Mouse (Mus musculus): ENCODE results near the gene Arhgap17. TPM values are rescaled to one million over a fixed set of nuclear protein-coding genes. Genes with fewer than 3 reads are reported as not detected.

Gene Arhgap17
- total RNA-seq (2014; rRNA removed) (4.8 and 12.1 TPM in 2 replicates), polyA plus RNA-seq (2015; fragmentation: Nextera tagmentation; extraction: Ambion mirVana) (5.3 and 6.3 TPM in 2 replicates)

DNA sequence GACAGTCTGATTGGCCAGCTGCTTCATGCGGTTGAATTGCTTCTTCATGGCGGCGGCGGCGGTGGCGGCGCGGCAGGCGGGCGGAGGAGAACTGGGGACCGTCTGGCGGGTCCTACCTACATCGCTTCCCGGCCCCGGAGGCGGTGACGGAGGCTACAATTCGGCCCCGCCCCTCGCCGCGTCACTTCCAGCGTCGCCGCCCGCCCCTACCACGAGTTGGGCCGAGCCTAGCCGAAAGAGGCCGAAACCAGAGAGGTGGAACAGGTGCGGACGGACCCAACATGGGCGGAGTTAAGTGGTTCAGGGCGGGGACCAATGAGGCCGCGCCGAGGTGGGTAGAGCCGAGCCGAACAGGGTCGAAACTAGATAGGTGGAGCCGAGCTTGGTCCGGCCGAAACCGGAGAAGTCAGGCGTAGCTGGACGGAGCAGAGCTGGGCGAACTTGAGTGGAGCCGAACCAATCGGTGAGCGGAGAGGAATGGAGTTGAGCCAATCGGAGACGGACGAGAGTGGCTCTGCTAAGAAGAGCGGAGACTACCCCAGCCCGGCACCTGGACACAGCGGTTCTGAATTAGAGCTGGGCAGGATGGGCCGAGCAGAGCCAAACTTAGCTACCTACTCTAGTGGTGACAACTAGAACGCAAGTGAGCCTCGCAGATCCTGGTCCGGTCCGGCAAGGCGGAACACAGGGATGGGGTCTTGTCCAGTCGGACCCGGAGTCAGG lies at the start of gene Arhgap17, which contains the start of gene Lcmt1:
Arhgap17 (minus strand) TSS at position 157 of the 723 bp plus-strand sequence.
Lcmt1 (plus strand) TSS at position 26 of the 723 bp plus-strand sequence.
- H3K36me3 ChIP-seq (ENCODE audit: insufficient read depth, low read length) = no peaks in the 10 kb centered on the region
- no peaks in the 10 kb centered on the region; the same call in 1 of the 2 replicates for H3K4me1 ChIP-seq (ENCODE audit: insufficient read depth, low read length)
- peak within 1 kb of the TSS; percentile 57 for H3K27ac ChIP-seq (ENCODE audit: low read depth, low read length)
- peak within 1 kb of the TSS; percentile 75 for H3K4me3 ChIP-seq (ENCODE audit: low read depth, low read length)
- no peaks in the 10 kb centered on the region for H3K9me3 ChIP-seq (ENCODE audit: low read length)
- peak within 1 kb of the TSS; percentile 90 for H3K4me2 ChIP-seq (ENCODE audit: low read depth, low read length, poor library complexity, severe bottlenecking)
- peak; percentile 96 for DNase-seq (ENCODE audit: low spot score)
- ATAC-seq (ENCODE audit: low FRiP score) = peak; percentile 96
- no peaks in the 10 kb centered on the region for H3K27me3 ChIP-seq (ENCODE audit: insufficient read depth, low read length)
- under 1% methylated on average over 55 of the region's 64 CpGs for WGBS
- no peak for TF ChIP-seq CTCF (IDR thresholded peaks at IDR 0.05)
- peak within 1 kb of the TSS; percentile 75 for H3K9ac ChIP-seq (replicated peaks; ENCODE audit: low read length, poor library complexity, severe bottlenecking)

DNA sequence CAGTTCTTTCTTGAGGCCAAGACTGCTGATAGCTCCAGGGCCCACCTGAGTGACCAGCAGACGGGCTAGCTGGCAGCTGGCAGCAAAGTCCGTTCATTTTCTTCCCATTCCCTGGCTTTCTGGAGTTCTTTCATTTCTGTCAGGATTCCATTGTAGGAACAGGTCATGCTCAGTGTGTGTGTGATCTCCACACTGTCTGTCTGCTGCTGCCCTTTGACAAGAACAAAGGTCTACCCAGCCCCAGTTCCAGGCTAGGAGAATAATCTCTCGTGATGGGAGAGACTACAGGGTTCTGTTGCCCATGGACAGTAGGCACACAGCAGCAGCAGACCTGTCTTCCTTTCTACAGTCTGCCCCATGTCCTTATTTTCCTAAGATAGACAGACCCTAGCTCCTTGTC lies 47.9 kb upstream of the Arhgap17 start:
- WGBS = 80% methylated on average over 3 of the region's 3 CpGs
- H3K4me2 ChIP-seq (ENCODE audit: low read depth, low read length, poor library complexity, severe bottlenecking) = no peak overlapping the region
- no peak for ATAC-seq (ENCODE audit: low FRiP score)

GRCm38 (mm10) chr7:123416803-123417202 lies 47.1 kb upstream of the Arhgap17 start:
- H3K36me3 ChIP-seq (ENCODE audit: insufficient read depth, low read length) = peaks cover 39% of the 10 kb centered on the region
- DNase-seq (ENCODE audit: low spot score) (no peak), ATAC-seq (ENCODE audit: low FRiP score) (no peak)
- no peak overlapping the region for H3K4me2 ChIP-seq (ENCODE audit: low read depth, low read length, poor library complexity, severe bottlenecking)
- H3K4me3 ChIP-seq (ENCODE audit: low read depth, low read length) = no peak overlapping the region
- H3K9me3 ChIP-seq (ENCODE audit: low read length) = no peaks in the 10 kb centered on the region
- no peak overlapping the region for H3K9ac ChIP-seq (replicated peaks; ENCODE audit: low read length, poor library complexity, severe bottlenecking)
- no peaks in the 10 kb centered on the region for H3K27me3 ChIP-seq (ENCODE audit: insufficient read depth, low read length)
- no peak overlapping the region for H3K27ac ChIP-seq (ENCODE audit: low read depth, low read length)
- no peak for TF ChIP-seq CTCF (IDR thresholded peaks at IDR 0.05)
- WGBS = 81% methylated on average over 4 of the region's 4 CpGs
- no peaks in the 10 kb centered on the region for H3K4me1 ChIP-seq (ENCODE audit: insufficient read depth, low read length)

More for the DNA sequence above, 47.9 kb upstream of the Arhgap17 start:
- Histone ChIP-seq H3K27ac (ENCODE audit: low read depth, low read length) (no peak overlapping the region), H3K4me3 (ENCODE audit: low read depth, low read length) (no peak overlapping the region), H3K9ac (replicated peaks; ENCODE audit: low read length, poor library complexity, severe bottlenecking) (no peak overlapping the region), H3K9me3 (ENCODE audit: low read length) (no peaks in the 10 kb centered on the region), H3K27me3 (ENCODE audit: insufficient read depth, low read length) (no peaks in the 10 kb centered on the region), H3K36me3 (ENCODE audit: insufficient read depth, low read length) (peaks cover 43% of the 10 kb centered on the region), H3K4me1 (ENCODE audit: insufficient read depth, low read length) (no peaks in the 10 kb centered on the region)
- no peak for TF ChIP-seq CTCF (IDR thresholded peaks at IDR 0.05)
- DNase-seq (ENCODE audit: low spot score) = no peak

GRCm38 (mm10) chr7:123412143-123412542 lies 42.4 kb upstream of the Arhgap17 start:
- no peaks in the 10 kb centered on the region for H3K9me3 ChIP-seq (ENCODE audit: low read length)
- H3K9ac ChIP-seq (replicated peaks; ENCODE audit: low read length, poor library complexity, severe bottlenecking) = no peak overlapping the region
- H3K4me1 ChIP-seq (ENCODE audit: insufficient read depth, low read length) = no peaks in the 10 kb centered on the region
- no peak for TF ChIP-seq CTCF (IDR thresholded peaks at IDR 0.05)
- ATAC-seq (ENCODE audit: low FRiP score) = no peak
- H3K4me3 ChIP-seq (ENCODE audit: low read depth, low read length) = no peak overlapping the region
- 79% methylated on average over 3 of the region's 3 CpGs for WGBS
- H3K27ac ChIP-seq (ENCODE audit: low read depth, low read length) = no peak overlapping the region
- no peak overlapping the region for H3K4me2 ChIP-seq (ENCODE audit: low read depth, low read length, poor library complexity, severe bottlenecking)
- H3K27me3 ChIP-seq (ENCODE audit: insufficient read depth, low read length) = no peaks in the 10 kb centered on the region
- peaks cover 19% of the 10 kb centered on the region for H3K36me3 ChIP-seq (ENCODE audit: insufficient read depth, low read length)
- DNase-seq (ENCODE audit: low spot score) = peak; percentile 17

DNA sequence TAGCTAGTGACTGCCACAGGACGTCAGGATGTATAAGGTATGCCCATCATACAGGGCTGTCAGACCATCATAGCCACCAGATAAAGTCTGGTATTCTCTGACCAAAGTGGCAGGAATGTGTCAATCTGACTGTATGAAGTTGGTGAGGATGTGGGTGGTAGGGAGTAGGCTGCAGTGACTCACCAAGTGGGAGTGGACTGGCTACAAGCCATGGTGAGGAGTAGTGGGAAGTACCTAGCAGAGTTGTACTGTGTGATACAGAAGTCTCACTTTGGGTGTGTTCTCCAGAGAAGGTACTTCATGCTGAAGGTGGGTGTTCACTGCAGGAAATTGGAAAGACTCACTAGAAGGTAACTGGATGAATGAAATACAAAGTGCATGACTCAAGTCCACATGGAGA lies 41.4 kb upstream of the Arhgap17 start:
- Histone ChIP-seq H3K9ac (replicated peaks; ENCODE audit: low read length, poor library complexity, severe bottlenecking) (no peak overlapping the region), H3K36me3 (ENCODE audit: insufficient read depth, low read length) (peaks cover 22% of the 10 kb centered on the region), H3K4me3 (ENCODE audit: low read depth, low read length) (no peak overlapping the region), H3K27ac (ENCODE audit: low read depth, low read length) (no peak overlapping the region), H3K9me3 (ENCODE audit: low read length) (no peaks in the 10 kb centered on the region), H3K4me2 (ENCODE audit: low read depth, low read length, poor library complexity, severe bottlenecking) (no peak overlapping the region), H3K27me3 (ENCODE audit: insufficient read depth, low read length) (no peaks in the 10 kb centered on the region), H3K4me1 (ENCODE audit: insufficient read depth, low read length) (no peaks in the 10 kb centered on the region)
- ATAC-seq (ENCODE audit: low FRiP score) (no peak), DNase-seq (ENCODE audit: low spot score) (no peak)
- TF ChIP-seq CTCF (IDR thresholded peaks at IDR 0.05) = no peak
- 100% methylated on average over 1 of the region's 1 CpGs for WGBS

DNA sequence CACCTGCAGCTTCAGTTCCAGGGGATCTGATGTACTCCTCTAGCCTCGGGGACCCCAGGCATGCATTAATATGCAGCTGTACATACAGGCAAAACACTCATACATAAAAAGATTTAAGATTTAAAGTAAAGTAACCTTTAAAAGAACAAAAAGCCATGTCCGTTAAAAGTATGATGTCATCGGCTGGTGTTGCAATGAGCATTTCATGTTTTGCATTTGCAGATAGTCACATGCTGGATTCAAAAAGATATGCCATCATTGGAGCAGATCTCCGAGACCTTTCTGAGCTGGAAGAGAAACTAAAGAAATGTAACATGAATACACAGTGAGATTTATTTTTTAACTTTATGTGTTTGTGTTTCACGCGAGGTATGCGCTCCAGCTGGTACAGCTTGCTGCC lies 40.8 kb upstream of the Arhgap17 start:
- TF ChIP-seq CTCF (IDR thresholded peaks at IDR 0.05) = no peak
- Histone ChIP-seq H3K27ac (ENCODE audit: low read depth, low read length) (no peak overlapping the region), H3K36me3 (ENCODE audit: insufficient read depth, low read length) (peaks cover 28% of the 10 kb centered on the region), H3K4me2 (ENCODE audit: low read depth, low read length, poor library complexity, severe bottlenecking) (no peak overlapping the region), H3K4me1 (ENCODE audit: insufficient read depth, low read length) (no peaks in the 10 kb centered on the region), H3K27me3 (ENCODE audit: insufficient read depth, low read length) (no peaks in the 10 kb centered on the region), H3K9ac (replicated peaks; ENCODE audit: low read length, poor library complexity, severe bottlenecking) (no peak overlapping the region), H3K9me3 (ENCODE audit: low read length) (no peaks in the 10 kb centered on the region), H3K4me3 (ENCODE audit: low read depth, low read length) (no peak overlapping the region)
- DNase-seq (ENCODE audit: low spot score) (no peak), ATAC-seq (ENCODE audit: low FRiP score) (no peak)
- 95% methylated on average over 7 of the region's 7 CpGs for WGBS
